Mouse (Mus musculus): Measurements from ENCODE around the gene Trim30a. TPM values are rescaled to one million over a fixed set of nuclear protein-coding genes. Genes with fewer than 3 reads are reported as not detected.

Trim30a gene
- polyA plus RNA-seq, 1 experiment from 2014 or later, result 2.3 TPM

DNA sequence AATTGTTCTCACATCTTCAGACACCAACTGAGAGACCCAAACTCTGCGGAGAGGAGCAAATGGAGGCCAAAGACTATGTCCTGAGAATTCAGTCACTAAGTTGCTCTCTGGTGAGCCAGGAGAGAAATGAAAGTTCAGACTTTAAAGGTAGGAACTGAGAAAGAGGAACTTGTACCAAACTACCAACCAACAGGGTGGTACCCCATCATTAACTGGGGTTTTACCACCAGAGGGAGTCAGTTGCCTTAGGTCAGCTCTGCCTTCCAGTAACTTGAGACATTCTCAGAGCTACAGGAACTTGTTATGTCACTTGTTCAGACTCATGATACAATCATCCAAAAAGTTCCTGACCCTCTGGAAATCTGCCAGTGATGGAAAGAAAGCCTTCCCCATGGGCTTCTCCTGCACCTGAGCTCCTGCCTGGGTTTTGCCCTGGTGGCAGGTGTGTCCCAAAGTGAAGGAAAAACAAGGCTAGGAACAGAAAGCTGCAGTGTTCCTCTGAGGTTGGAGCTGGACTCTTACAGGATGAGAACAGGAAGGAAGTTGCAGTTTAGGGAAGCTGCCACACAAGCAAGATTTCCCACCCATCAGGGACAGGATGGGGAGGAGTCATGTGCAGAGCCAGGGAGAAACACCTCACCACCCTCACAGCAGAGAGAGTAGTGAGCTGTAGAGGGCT, 95.1 kb downstream of the Trim30a start, which contains the start of gene Trim30b:
Gene Trim30b (minus strand): TSS at position 149 of the 679 bp plus-strand sequence.
- ATAC-seq (ENCODE audit: insufficient number of reproducible peaks, low FRiP score, low TSS enrichment, low read depth), result no peak; the same call in 1 of the 2 replicates
- Histone ChIP-seq H3K9ac (no peak within 1 kb of the TSS), H3K4me1 (no peaks in the 10 kb centered on the region), H3K27me3 (no peaks in the 10 kb centered on the region), H3K4me3 (replicated peaks) (no peak within 1 kb of the TSS), H3K9me3 (replicated peaks) (no peaks in the 10 kb centered on the region), H3K27ac (replicated peaks) (no peak within 1 kb of the TSS), H3K4me2 (replicated peaks) (no peak within 1 kb of the TSS), H3K36me3 (no peaks in the 10 kb centered on the region)
- WGBS, result 71% methylated on average over 1 of the region's 1 CpGs

GRCm38 (mm10) chr7:104366339-104366738, 98.7 kb downstream of the Trim30a start:
- Histone ChIP-seq H3K4me1 (no peaks in the 10 kb centered on the region), H3K4me3 (replicated peaks) (no peak overlapping the region), H3K36me3 (no peaks in the 10 kb centered on the region), H3K4me2 (replicated peaks) (no peak overlapping the region), H3K9me3 (replicated peaks) (no peaks in the 10 kb centered on the region), H3K27ac (replicated peaks) (no peak overlapping the region), H3K9ac (no peak overlapping the region), H3K27me3 (no peaks in the 10 kb centered on the region)
- no peak for ATAC-seq (ENCODE audit: insufficient number of reproducible peaks, low FRiP score, low TSS enrichment, low read depth)

Other genes with a start within 250 kb of the Trim30a start
- 0.54 and 0.59 TPM in 2 replicates for gene Trim6, start 246.4 kb downstream of the Trim30a start, polyA plus RNA-seq (2015; fragmentation: Nextera tagmentation; extraction: Ambion mirVana)
- gene Trim34a, start 220.7 kb downstream of the Trim30a start, polyA plus RNA-seq (2015; fragmentation: Nextera tagmentation; extraction: Ambion mirVana), result 1.8 and 2.0 TPM in 2 replicates
- gene Trim5, start 177.1 kb downstream of the Trim30a start, polyA plus RNA-seq (2015; fragmentation: Nextera tagmentation; extraction: Ambion mirVana), result 0.40 and 0.41 TPM in 2 replicates
- gene Trim12a, start 149.7 kb downstream of the Trim30a start, polyA plus RNA-seq (2015; fragmentation: Nextera tagmentation; extraction: Ambion mirVana), result 7.3 and 8.0 TPM in 2 replicates
- 0.16 TPM in 1 of 2 replicates, not detected in the other for gene Trim34b, start 135.7 kb downstream of the Trim30a start, polyA plus RNA-seq (2015; fragmentation: Nextera tagmentation; extraction: Ambion mirVana)
- gene Trim12c, start 111.8 kb downstream of the Trim30a start, polyA plus RNA-seq (2015; fragmentation: Nextera tagmentation; extraction: Ambion mirVana), result 2.4 and 2.6 TPM in 2 replicates
- 0.13 and 0.16 TPM in 2 replicates for gene Trim30b, start 95.3 kb downstream of the Trim30a start, polyA plus RNA-seq (2015; fragmentation: Nextera tagmentation; extraction: Ambion mirVana)
- gene Trim30c, start 64.4 kb downstream of the Trim30a start, polyA plus RNA-seq (2015; fragmentation: Nextera tagmentation; extraction: Ambion mirVana), result 0.22 and 0.28 TPM in 2 replicates
- gene Trim30d, start 42.7 kb upstream of the Trim30a start, polyA plus RNA-seq (2015; fragmentation: Nextera tagmentation; extraction: Ambion mirVana), result 0.74 and 0.85 TPM in 2 replicates
- not detected in 2 replicates for gene Olfr651, start 84.9 kb upstream of the Trim30a start, polyA plus RNA-seq (2015; fragmentation: Nextera tagmentation; extraction: Ambion mirVana)
- 0.11 TPM in 1 of 2 replicates, not detected in the other for gene Olfr652, start 95.7 kb upstream of the Trim30a start, polyA plus RNA-seq (2015; fragmentation: Nextera tagmentation; extraction: Ambion mirVana)
- 0.11 and 0.16 TPM in 2 replicates for gene Olfr653, start 112.1 kb upstream of the Trim30a start, polyA plus RNA-seq (2015; fragmentation: Nextera tagmentation; extraction: Ambion mirVana)
- gene Olfr654, start 121.8 kb upstream of the Trim30a start, polyA plus RNA-seq (2015; fragmentation: Nextera tagmentation; extraction: Ambion mirVana), result 0.12 TPM in 1 of 2 replicates, not detected in the other
- gene Olfr655, start 136.6 kb upstream of the Trim30a start, polyA plus RNA-seq (2015; fragmentation: Nextera tagmentation; extraction: Ambion mirVana), result 0.16 and 0.29 TPM in 2 replicates
- gene Olfr656, start 148.8 kb upstream of the Trim30a start, polyA plus RNA-seq (2015; fragmentation: Nextera tagmentation; extraction: Ambion mirVana), result 0.05 TPM in 1 of 2 replicates, not detected in the other
- not detected in 2 replicates for gene Olfr657, start 159.6 kb upstream of the Trim30a start, polyA plus RNA-seq (2015; fragmentation: Nextera tagmentation; extraction: Ambion mirVana)
- gene Olfr658, start 182.1 kb upstream of the Trim30a start, polyA plus RNA-seq (2015; fragmentation: Nextera tagmentation; extraction: Ambion mirVana), result 0.12 TPM in 1 of 2 replicates, not detected in the other
- gene Olfr659, start 201.6 kb upstream of the Trim30a start, polyA plus RNA-seq (2015; fragmentation: Nextera tagmentation; extraction: Ambion mirVana), result 0.22 and 0.37 TPM in 2 replicates
- 0.11 and 0.12 TPM in 2 replicates for gene Olfr661, start 221.3 kb upstream of the Trim30a start, polyA plus RNA-seq (2015; fragmentation: Nextera tagmentation; extraction: Ambion mirVana)